Mouse (Mus musculus) regulatory T cell (primary cell): Measurements from ENCODE around the gene Vwa3b.

Source experiments
- in situ Hi-C: fragments of 300-600 bp; cut with MboI, MseI; formaldehyde crosslinking; loops from one replicate; pipeline ENCODE4 v1.15.1; 2025; ENCODE audit warnings: high pct_unique_total_duplicates

Gene Vwa3b

GRCm38 (mm10) chr1:37025962-37026686 is at the start of gene Vwa3b:
Gene Vwa3b, plus strand, starts transcription at chr1:37026596.
- in situ Hi-C loops, result loop anchor here (5.0 kb wide), 1 partner anchor 34 kb away; no protein-coding TSS in a partner anchor

- in situ Hi-C loops, result no loop called here
Measured at GRCm38 (mm10) chr1:36976770-36977169, 49.6 kb upstream of the Vwa3b start.

- in situ Hi-C loops, result no loop called here
Measured at GRCm38 (mm10) chr1:36982191-36982961, 44.0 kb upstream of the Vwa3b start.

- in situ Hi-C loops, result no loop called here
Measured at GRCm38 (mm10) chr1:36983754-36984153, 42.6 kb upstream of the Vwa3b start.

- in situ Hi-C loops, result no loop called here
Measured at GRCm38 (mm10) chr1:36984406-36984805, 42.0 kb upstream of the Vwa3b start.

- in situ Hi-C loops, result loop anchor here (5.0 kb wide), 1 partner anchor 39 kb away; no protein-coding TSS in a partner anchor
Measured at GRCm38 (mm10) chr1:36985896-36986295, 40.5 kb upstream of the Vwa3b start.

GRCm38 (mm10) chr1:36986396-36987160 is 39.8 kb upstream of the Vwa3b start:
- in situ Hi-C loops, result loop anchor here (5.0 kb wide), 1 partner anchor 39 kb away; no protein-coding TSS in a partner anchor

GRCm38 (mm10) chr1:36987172-36988148 is 38.9 kb upstream of the Vwa3b start:
- in situ Hi-C loops, result loop anchor here (5.0 kb wide), 1 partner anchor 40 kb away; no protein-coding TSS in a partner anchor

- in situ Hi-C loops, result loop anchor here (5.0 kb wide), 1 partner anchor 41 kb away; no protein-coding TSS in a partner anchor
Measured at GRCm38 (mm10) chr1:36988161-36988560, 38.2 kb upstream of the Vwa3b start.

- in situ Hi-C loops, result loop anchor here (5.0 kb wide), 1 partner anchor 41 kb away; no protein-coding TSS in a partner anchor
Measured at GRCm38 (mm10) chr1:36988561-36988960, 37.8 kb upstream of the Vwa3b start.

GRCm38 (mm10) chr1:36994296-36994695 is 32.1 kb upstream of the Vwa3b start:
- in situ Hi-C loops, result loop anchor here (5.0 to 10.0 kb wide), 2 partner anchors 33 to 549 kb away; partner anchors contain the start of genes Lman2l and Vwa3b

- in situ Hi-C loops, result loop anchor here (10.0 kb wide), 1 partner anchor 551 kb away; the partner anchor contains the start of gene Lman2l
Measured at GRCm38 (mm10) chr1:36995760-36996159, 30.6 kb upstream of the Vwa3b start.

- in situ Hi-C loops, result loop anchor here (10.0 kb wide), 1 partner anchor 552 kb away; the partner anchor contains the start of gene Lman2l
Measured at GRCm38 (mm10) chr1:36996561-36997213, 29.7 kb upstream of the Vwa3b start.

- in situ Hi-C loops, result no loop called here
Measured at GRCm38 (mm10) chr1:37000307-37000706, 26.1 kb upstream of the Vwa3b start.

- in situ Hi-C loops, result no loop called here
Measured at GRCm38 (mm10) chr1:37001636-37002315, 24.6 kb upstream of the Vwa3b start.

- in situ Hi-C loops, result no loop called here
Measured at GRCm38 (mm10) chr1:37002316-37003008, 23.9 kb upstream of the Vwa3b start.

- in situ Hi-C loops, result no loop called here
Measured at GRCm38 (mm10) chr1:37004533-37004932, 21.9 kb upstream of the Vwa3b start.

GRCm38 (mm10) chr1:37005036-37005435 is 21.4 kb upstream of the Vwa3b start:
- in situ Hi-C loops, result no loop called here
